Mouse (Mus musculus) CD8-positive naive resting alpha-beta T cell, adult 2 months (primary cell): ENCODE results near the gene Trim38.
"Not testable (repeated sequence)": the region's sequence is repeated elsewhere in the genome, so short reads cannot be mapped to it uniquely, and the experiment has no call there.

Experiments
- DNase-seq, 2 experiments: peaks; one replicate each; pipeline ENCODE4 v3.0.0; 2022; ENCODE audit warnings: low read depth in 2 of 2, low spot score in 2 of 2

Trim38 gene

DNA sequence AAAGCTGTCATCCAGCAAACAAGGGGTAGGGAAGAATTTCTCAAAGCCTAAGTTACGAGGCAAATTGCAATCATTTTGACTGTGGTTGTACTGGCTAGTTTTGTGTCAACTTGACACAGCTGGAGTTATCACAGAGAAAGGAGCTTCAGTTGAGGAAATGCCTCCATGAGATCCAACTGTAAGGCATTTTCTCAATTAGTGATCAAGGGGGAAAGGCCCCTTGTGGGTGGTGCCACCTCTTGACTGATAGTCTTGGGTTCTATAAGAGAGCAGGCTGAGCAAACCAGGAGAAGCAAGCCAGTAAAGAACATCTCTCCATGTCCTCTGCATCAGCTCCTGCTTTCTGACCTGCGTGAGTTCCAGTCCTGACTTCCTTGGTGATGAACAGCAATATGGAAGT is at the start of gene Trim38:
Gene Trim38 (plus strand): TSS at position 301 of the 400 bp plus-strand sequence.
- not testable (repeated sequence) for DNase-seq

DNA sequence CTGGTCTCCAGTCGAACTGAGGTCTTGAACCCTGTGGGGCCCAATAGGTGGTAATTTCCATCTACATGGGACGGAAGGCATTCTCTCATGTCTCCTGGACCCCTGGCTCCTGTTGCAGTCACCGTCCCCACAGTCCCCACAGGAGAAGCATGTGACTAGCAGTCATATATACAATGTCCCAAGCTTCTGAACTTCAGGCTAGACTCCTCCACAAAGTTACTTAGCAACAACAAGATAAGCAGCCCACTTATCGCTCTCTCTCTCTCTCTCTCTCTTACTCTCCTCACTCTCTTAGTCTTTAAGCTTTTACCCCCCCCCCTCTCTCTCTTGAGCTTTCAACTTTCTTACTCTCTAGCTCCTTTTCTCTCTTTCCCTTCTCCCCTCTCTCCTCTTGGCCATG is 45.5 kb upstream of the Trim38 start:
- DNase-seq, result no peak

DNA sequence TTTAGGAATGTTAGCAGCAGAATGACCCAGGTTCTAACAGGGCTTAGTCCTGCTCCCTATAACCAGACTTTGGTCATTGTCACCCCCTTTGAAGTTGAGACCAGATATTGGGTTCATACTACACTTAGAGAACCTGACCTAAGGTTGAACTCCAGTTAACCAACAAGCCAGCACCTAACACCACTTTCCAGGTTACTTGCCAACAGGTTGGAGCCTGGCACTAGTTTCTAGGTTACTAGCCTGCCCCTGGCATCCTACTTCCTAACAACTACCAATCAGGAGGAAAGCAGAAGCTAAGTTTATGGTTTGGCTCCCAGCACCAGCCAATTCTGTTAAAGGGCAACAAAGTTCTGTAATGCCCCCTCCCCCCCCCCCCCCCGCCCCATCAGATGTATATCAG is 44.5 kb upstream of the Trim38 start:
- no peak for DNase-seq

DNA sequence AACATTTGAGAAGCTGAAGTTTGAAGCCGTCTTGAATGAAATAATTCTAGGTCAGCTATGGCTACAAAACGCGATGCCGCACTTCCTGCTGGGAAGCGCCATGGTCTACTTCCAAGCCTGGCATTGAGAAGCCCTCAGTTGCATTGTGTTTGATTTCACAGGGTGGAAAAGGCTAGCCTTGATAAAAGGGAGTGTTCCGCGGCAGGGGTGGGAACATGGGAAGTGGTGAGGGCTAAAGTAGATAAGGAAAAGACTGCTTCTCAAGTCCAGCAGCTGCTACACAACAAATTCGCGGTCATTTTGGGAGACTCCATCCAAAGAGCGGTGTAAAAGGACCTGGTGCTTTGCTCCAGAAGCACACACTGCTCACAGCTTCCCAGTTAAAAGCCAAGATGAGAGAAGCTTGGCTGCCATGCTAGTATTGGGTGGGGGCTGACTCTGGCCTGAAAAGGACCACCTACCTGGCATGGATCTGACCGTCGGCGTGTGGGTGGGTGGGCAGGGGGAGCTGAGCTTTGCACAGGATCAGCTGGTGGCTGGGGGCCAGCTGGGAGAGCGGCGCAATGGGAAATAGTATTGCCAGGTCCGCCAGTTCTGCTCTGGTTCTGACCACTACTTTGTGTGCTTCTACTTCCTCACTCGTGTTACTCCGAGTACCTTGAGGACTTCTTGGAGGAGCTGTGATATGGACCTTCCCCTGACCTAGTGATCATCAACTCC is 41.1 kb upstream of the Trim38 start:
- no peak for DNase-seq

DNA sequence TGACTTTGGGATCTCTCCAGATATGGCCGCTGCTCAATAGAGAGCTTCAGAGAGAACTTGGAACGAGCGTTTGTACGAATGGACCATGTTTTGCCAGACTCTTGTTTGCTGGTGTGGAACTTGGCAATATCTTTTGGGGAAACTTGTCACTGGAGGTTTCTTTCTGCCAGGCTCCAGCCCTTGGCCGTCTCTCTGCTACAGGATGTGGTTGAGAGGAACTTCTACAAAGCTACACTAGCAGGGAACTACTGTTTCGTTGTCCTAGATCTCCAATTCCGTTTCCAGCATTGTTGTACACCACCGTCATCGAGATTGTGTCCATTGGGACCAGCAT is 40.6 kb upstream of the Trim38 start:
- DNase-seq, result no peak

DNA sequence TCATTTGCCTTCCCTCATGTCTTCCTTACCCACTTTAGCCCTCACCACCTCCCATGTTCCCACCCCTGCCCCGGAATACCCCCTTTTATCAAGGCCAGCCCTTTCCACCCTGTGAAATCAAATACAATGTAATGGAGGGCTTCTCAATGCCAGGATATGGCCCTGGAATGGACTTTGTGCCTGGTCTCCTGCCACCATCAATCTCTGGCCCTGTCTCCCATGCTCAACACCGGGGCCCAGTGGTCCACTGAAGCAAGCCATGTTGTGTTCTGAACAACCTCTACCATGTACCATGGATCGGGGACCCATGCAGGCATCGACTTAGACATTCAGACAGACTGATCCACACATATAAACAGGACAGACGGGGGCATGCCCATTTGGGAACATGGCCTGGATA is 40.0 kb upstream of the Trim38 start:
- DNase-seq, result no peak

DNA sequence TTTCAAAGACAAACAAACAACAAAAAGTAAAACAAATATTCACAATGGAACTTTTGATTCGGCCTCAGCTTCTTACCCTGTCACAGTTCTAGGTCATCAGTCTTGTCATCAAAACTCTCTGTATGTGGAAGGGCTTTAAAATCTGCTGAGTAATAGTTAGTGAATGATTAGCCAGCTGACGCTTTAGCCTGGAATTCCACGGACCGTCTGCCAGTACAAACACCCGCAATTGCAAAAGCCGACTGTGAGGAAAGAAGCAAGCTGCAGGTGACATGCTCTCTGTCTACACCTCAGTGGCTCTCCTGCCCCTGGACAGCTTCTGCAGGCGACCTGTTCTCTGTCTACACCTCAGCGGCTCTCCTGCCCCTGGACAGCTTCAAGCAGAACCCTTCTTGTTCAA is 39.2 kb upstream of the Trim38 start:
- no peak for DNase-seq

DNA sequence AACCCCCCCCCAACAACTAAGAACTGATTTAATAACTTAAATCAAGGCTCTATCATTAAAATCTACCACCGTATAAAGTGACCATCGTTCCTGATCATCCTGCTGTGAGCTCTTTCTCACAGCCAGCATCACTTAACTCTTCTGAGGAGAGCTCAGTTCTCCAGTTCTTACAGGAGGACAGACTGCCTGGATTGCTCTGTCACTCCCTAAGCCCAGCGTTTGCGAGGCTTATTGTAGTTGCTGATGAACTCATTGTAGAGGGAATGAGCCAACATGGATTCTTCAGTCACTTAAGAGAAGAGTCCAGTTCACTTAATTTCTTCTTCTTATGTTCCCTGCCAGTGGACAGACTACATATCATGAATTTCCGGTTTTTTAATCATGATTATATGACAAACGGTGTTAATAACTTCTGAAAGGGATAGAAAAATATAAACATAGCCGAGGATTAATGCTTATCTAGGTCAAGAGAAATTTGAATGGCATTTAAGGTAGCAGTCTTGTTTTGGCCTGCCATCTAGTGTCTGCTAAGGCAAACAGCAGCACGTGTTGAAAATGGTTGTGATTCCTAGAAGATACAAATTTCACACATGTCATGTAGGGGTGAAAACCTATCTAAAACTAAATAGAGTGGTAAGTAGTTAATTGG is 37.4 kb upstream of the Trim38 start:
- DNase-seq, result peak in 1 of 2 experiments; percentile 34

DNA sequence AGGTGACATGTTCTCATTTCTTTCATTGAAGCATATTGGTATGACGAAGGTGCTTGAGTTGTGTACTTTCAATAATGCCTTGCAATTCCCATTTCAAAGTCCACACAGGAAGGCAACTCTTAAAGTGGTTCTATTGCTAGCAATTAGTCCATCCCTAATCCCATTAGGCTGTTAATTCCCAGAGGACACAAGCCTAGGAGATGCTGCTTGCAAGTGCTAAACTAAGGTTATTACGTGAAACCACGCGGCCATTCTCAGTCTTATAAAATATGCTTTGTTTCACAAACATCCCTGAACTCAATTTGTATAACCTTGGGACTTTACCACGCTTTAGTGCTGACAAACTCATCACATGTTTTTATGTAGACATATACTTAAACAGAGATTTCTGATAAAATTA is 32.6 kb upstream of the Trim38 start:
- no peak for DNase-seq

DNA sequence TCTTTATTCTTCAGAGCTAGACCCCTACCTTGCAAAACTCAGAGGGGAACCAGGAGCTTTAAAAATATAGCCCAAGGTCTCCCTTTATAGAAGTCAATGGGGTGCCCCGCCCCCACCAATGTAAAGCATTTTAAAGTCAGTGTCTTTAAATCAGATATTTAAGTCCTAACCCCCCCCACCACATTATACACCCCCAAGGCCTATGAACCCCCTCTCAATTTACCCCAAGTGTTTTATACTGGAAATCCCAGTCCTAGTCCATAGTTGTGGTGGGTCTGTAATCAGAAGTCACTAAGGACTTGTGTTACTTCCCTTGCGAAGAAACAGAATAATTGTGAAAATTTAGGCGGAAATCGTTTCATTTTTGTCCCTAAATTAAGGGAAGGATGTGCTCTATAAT is 31.7 kb upstream of the Trim38 start:
- no peak for DNase-seq

DNA sequence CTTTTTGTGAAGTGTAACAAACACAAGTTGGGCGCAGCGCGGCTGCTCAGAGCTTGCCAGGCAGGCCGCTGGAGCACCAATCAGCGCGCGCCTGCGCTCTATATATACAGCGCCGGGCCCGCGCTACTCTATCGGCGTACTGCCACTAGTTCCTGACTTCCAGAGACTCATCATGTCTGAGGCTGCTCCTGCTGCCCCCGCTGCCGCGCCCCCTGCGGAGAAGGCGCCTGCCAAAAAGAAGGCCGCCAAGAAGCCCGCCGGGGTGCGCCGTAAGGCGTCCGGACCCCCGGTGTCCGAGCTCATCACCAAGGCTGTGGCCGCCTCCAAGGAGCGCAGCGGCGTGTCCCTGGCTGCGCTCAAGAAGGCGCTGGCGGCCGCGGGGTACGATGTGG is 31.0 kb upstream of the Trim38 start, which contains the start of gene Hist1h1c:
Gene Hist1h1c (plus strand): TSS at position 132 of the 392 bp plus-strand sequence.
- DNase-seq, result peak; percentile 90 to 91

DNA sequence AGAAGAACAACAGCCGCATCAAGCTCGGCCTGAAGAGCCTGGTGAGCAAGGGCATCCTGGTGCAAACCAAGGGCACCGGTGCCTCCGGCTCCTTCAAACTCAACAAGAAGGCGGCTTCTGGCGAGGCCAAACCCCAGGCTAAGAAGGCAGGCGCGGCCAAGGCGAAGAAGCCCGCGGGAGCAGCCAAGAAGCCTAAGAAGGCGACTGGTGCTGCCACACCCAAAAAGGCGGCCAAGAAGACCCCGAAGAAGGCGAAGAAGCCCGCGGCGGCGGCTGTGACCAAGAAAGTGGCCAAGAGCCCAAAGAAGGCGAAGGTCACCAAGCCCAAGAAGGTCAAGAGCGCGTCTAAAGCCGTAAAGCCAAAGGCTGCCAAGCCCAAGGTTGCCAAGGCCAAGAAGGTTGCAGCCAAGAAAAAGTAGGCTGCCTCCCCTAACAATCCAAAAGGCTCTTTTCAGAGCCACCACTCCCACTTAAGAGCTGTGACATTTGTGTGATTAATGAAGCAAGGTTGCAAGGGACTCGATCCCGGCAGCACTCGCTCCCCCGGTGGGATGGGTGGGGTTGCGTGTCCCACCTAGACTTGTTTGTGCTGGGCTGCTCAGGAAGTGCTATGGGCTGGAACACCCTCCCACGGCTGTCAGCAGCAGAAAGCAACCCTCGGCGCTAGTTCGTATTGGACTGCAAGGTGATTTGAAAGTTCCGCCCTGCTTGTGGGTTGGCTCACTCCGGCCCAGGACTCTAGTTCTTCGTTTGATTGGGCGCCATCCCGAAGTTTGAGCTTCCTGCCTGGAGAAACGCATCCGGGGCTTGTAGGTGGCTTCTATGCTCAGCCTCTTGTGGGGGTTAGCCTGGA is 30.4 kb upstream of the Trim38 start:
- peak; percentile 88 to 89 for DNase-seq

DNA sequence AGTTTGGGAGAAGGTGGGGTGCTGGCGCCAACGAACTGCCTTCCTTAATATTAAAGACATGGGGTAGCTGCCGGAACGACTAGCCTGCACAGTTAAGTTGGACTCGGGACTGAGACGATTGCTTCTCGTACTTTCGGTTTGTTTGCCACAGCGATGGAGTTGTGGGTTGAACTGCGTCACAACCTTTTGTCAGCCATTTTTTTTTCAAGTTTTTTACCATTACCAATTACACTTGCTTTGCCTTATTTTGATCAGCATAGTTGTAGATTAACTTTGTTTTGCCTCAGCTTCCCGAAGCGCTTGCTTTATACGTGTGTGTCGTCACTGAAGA is 29.8 kb upstream of the Trim38 start:
- no peak for DNase-seq

DNA sequence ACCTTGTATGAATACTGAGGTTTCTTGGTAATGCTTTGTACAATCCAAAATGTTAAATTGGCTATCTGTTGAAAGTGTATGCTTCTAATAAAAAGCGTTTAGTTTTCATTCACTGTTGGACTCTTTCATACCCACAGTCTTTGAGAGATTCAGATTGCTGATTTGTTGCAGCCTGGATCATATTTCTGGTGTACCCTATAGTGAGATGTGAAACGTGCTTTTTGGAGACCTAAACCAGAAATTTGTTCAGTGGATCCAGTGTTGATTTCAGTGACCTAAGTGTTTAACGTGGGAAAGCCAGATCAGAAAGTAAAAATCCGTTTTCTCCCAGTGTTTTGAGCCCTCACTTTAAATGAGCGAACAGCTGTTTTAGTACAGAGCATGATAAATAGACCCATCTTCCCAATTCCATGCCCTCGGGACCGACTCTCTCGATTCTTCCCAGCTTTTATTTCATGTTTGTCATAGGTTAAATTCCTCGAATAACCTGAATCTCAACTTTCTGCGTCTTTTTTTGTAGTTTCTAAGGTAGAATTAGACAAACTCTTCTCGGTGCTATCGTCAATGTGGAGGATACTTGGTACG is 29.4 kb upstream of the Trim38 start:
- no peak for DNase-seq

DNA sequence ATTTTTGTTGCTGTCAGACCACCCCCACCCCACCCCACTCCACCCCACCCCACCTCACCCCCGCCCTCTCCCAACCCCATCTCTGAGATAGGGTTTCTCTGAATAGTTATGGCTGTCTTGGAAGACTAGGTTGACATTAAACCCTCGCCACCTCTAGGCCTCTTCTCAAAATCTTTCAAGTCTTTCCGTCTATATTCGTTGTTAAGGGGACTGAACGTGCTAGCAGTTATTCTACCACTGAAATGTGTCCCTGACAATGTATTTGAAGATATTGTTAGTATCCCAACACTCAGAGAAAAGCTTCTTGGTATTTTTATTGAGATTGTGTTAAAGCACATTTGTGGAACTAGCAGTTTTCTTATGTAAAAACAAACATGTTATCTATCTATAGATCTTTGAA is 28.8 kb upstream of the Trim38 start:
- DNase-seq, result no peak

DNA sequence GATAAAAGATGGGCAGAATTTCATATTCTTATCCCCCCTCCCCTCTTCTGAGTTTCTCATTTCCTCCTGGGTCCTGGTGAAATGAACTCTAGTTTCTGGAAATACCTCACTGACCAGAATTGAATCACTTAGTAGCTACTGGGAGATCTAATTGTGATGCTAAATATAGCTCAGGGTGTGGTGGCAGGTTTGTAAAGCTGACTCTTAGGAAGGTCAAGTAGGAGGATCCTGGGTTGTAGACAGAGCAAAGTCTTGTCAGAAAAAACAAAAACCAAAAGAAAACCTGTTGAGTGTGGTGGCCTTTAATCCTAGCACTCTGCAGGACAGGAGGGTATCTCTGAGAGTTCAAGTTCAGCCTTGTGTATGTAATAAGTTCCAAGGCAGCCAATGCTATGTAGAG is 27.7 kb upstream of the Trim38 start:
- no peak for DNase-seq

DNA sequence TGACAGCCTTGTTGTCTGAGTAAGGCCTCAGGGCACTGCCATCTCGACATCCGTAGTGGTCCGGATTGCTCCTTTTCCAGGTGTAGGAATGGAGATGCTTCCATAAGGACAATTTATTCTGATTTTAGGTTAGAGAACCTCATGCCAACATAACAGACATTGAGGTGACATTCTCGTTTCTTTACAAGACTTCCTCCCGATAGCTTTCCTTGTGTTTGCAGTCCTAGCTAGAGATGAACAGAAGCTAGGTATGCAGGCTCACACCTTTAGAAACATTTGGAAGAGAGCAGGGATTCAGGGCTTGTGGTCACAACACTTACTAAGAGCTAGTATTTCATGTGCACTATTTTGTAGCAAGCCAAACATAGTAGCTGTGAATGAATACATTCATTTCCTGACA is 26.5 kb upstream of the Trim38 start:
- DNase-seq, result no peak

DNA sequence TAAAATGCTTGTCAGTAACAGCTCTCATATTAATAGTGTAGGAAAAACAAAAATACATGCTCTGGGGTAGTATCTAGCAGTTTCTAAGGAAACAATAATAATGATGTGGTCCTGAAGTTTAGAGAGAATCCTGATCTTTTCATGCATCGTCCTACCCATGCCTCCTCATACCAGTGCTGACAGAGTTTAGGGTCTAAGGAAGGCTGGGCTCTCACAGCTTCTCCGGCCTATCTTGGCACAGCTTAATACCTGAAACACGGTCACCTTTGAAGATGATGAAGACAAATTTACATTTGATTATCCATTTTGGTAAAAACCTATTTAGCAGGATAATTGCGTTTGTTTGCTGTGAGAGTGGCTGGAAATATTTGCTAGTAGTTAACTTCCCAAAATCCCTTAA is 25.8 kb upstream of the Trim38 start:
- DNase-seq, result no peak

DNA sequence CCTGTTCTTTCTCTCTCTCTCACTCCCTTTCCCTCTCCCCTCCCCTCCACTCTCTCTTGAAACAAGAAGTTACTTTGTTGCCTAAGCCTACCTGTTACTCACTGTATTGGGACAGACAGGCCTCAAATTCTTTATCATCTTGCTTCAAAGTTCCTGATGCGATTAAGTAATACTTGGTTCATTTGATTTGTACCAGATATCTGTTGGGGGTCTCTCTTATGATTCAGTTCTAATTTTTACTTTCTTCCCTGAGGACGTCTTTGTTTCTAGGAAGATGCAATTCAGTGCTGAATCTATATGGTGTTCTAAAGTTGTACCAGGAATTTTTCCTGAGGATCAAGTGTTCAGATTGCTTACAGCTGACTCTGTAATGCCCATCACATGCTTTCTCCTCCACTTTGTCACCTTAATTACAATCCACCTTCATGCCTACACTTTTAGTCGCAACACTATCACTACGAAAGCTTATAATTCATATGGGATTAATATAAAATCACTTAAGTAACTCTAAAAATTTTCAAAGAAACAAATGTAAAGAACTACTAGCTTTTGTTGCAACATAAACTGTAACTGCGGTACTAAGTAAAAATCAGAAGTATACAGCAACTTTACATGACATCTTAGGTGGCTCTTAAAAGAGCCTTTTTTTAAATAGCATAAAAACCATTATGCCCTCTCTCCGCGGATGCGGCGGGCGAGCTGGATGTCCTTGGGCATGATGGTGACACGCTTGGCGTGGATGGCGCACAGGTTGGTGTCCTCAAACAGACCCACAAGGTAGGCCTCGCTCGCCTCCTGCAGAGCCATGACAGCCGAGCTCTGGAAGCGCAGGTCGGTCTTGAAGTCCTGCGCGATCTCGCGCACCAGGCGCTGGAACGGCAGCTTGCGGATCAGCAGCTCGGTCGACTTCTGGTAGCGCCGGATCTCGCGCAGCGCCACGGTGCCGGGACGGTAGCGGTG is 25.0 kb upstream of the Trim38 start:
- no peak for DNase-seq

DNA sequence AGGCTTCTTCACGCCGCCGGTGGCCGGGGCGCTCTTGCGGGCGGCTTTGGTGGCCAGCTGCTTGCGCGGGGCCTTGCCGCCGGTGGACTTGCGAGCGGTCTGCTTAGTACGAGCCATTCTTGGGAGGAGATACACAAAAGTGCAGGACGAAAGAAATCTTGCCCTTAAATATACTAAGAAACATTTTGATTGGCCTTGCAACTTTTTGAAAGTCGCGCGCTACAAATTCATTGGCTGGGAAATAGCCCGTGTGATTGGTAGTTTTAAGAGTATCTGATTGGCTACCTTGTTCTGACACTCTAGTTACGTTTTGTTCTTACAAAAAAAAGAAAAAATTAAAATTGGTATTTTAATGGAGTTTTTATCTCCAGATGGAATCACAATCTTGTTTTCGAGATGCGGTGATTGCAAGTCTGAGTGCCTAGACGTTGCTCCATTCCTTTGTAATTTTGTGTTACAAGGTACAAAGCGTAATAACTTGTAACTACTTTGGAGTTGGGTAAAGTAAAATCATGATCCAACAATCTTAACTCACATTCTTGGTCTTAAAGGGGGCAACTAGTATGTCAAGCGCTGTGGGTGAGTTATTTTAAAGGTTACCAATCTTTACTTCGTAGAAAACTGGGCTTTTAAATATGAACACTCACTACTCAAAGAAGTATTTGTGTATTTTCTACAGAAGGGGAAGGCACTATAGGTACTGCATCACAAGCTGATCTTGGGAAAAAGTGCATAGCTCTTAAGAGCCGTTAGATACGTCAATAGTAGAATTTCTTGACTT is 24.1 kb upstream of the Trim38 start, which contains the start of gene Hist1h3c:
Gene Hist1h3c (minus strand): TSS at position 222 of the 781 bp plus-strand sequence.
- DNase-seq, result peak; percentile 52 to 80
